Mouse (Mus musculus) adrenal gland, postnatal 4 days (tissue): ENCODE measurements at regions not wholly inside any gene's neighbourhood (a gene's known extent, or its start where the extent isn't known, plus 50 kb on each side); places are given as distances from the start of the nearest gene placed in this dataset.
A peak's percentile ranks its signal among the peaks of the same experiment; 100 is the strongest.
"Not testable (repeated sequence)": the region's sequence is repeated elsewhere in the genome, so short reads cannot be mapped to it uniquely, and the experiment has no call there.

Experiments
- DNase-seq, 2 experiments: peaks; one replicate each; pipeline ENCODE4 v3.0.0; 2021 to 2022; ENCODE audit warnings: low spot score in 2 of 2, mixed read lengths in 2 of 2

DNA sequence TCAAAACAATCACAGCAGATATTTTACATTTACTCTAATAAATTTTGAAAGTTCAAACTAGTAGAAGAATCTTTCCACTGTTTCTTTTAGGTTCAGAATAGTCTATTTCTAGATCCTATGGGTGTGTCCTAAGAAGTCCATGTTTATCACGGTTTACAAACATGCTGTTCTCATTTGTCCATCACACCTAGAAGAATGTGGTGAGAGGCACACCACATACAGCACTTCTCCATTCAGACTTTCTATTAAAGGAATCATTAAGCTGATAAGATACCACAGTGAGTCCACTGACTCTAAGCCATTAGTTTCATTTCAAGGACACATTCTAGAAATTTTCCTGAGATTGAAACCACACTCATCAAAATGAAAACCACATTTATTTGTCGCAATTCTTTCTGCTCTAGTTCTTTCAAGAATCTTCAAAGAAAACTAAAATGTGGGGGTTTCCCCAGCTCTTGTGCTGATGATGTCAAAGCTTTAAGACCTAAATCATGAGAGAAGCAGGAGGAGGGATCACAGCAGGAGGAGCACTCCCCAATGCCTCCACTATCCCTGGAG lies 101.1 kb upstream of the Ptgfr start:
- DNase-seq: no peak

DNA sequence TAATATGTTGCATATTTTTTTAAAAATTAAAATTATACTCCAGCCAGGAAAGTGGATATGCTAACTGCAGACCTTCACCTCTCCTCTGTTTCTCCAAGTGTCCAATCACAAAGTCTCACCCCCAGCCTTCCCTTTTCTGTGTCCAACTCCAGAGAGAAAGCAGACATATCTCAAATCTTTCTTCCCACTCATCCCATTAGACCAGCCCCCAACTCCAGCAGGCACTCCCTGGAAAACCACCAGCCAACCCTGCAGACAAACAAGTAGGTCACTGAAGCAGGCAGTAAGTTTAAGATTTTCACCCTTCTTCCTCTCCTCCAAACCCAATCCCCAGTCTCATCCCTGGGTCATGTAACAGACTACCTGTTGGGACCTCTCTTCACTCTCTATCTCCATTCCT lies 94.2 kb upstream of the Ptgfr start:
- no peak for DNase-seq

DNA sequence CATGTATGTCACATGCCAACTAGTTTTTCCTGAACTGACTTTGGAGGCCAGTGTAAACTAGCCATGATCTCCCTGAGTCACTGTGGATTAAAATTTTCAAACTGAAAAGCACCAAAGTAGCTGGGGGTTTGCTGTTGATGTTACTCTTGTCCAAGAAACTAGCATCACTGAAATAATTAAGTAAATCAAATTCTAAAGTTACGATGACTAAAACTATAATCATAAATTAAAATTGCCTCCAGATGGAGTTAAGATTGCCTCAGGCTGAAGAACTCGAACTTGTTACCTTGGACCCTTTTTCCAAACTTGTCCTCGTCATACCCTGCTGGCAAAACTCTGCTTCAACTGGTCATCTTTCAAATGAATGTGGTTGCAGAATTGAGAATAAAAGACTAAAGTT lies 93.7 kb upstream of the Ptgfr start:
- no peak for DNase-seq

DNA sequence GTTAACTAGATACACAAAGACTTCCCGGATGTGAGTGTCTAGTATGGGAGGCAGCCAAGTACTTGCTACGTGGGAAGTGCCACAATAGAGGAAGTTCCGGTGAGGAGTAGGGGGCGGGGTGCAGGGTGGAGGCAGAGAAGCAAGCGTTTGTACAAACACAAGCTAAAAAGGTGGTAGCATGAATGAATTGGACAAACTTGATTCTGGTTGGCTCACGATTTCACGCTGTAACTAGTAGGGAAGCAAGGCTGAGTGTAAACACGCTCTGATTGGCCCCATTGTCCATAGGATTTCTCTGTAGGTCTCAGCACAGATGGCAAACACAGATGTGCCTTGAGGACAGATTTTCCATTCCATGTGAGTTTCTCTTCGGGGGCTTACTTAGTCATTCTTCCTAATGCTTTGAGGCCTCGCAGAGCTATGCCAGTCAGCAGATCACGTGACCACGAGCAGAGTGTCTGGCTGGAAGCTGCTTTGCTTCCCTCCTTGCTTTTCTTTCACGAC lies 76.6 kb upstream of the Ptgfr start:
- DNase-seq: no peak

DNA sequence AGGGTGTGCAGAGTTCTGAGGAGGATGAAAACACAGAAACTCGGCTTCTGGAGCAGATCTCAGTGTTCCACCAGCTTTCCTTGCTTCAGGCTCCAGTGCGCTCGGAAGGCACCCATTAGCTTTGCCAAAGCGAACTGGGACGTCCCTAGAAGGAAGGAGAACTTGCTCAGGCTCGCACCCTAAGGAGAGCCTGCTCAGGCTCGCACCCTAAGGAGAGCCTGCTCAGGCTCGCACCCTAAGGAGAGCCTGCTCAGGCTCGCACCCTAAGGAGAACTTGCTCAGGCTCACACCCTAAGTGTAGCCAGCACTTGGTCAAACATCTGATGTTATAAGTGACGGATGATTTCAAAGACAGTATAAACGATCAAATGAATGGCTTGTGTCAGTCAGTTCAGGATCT lies 74.9 kb upstream of the Ptgfr start:
- not testable (repeated sequence) for DNase-seq

DNA sequence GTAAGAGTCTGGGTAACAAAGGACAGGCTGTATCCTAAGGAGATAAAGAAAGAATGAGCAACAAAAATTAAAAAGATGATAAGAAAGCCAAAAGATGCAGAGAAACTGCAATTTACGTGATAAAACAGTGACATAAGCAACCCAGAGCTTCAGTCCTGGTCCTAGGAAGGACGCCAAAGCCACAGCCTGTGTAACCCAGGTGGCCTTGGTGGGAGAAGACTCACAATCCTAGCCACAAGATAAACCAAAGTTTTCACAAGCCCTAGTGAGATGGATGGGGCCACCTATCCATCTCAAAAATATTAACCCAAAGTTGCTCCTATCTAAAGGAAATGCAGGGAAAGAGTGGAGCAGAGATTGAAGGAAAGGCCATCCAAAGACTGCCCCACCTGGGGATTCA lies 73.4 kb upstream of the Ptgfr start:
- no peak for DNase-seq

DNA sequence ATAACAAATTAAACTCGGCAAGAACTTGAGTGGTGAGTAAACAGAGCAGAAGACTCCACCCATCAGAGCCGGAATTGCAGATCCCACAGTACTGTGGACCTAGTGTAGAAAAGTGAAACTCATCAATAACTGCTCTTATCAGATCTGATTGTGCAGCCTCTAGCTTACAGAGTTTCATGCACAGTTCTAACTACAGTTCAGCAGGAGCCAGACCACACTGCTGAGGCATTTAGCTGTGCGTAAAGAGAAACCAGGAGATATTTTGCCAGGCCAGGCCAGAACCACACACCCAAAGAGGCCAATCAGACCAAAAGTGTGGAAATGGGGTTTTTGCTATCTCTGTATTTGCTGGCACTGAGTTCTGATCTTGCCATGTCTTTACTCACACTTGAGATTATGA lies 71.9 kb upstream of the Ptgfr start:
- DNase-seq: no peak

DNA sequence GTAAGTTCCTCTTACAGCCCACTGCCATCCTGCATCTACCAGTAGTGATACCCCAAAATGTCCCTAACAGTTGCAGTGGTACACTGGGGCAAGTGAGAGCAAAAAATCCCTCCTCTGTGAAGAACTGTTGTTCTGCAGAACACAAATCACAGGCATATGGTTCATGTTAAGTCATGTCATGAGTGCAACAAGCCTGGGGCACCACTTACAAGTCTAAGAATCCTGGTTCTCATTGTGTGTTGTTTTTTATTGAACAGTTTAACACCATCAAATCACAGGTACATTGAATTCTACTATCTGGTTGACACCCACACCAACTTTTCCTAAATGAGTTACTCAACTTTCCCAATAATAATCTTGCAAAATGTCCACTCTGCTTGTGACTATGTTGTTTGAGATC lies 71.5 kb upstream of the Ptgfr start:
- DNase-seq: no peak

DNA sequence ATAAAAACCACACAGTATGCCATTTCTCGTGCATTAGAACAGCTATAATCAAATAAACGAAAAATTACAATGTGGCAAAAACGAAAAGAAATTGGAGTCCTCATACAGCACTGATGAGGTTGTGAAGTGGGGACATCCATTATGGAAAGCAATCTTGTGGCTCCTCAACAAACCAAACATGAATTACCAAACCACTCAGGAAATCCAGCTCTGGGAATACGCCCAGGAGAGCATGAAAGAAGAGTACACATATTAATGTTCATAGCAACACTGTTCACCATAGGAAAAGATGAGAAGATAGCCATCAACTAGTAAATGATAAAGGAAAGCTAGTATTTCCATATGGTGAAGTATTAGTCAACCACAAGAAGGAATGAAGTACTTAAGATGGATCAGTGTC lies 68.3 kb upstream of the Ptgfr start:
- no peak for DNase-seq

DNA sequence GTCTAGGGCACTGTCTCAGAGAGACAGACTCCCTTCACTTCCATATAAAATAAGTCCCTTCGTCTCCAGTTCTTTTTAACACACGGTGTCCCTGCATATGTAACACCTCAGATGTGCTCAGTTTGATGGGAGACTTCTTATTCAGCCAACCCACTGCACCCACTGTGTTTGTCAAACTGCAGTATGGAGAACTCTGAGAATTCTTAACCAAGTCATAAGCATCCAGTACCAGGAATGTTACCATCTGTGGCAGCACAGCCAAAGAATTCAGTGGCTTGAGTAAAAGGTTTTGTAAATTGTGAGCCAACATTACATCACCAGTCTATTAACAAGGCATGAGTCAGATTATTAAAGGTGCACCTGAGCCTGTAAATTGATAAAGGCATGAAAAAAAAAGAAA lies 65.7 kb upstream of the Ptgfr start:
- no peak for DNase-seq

DNA sequence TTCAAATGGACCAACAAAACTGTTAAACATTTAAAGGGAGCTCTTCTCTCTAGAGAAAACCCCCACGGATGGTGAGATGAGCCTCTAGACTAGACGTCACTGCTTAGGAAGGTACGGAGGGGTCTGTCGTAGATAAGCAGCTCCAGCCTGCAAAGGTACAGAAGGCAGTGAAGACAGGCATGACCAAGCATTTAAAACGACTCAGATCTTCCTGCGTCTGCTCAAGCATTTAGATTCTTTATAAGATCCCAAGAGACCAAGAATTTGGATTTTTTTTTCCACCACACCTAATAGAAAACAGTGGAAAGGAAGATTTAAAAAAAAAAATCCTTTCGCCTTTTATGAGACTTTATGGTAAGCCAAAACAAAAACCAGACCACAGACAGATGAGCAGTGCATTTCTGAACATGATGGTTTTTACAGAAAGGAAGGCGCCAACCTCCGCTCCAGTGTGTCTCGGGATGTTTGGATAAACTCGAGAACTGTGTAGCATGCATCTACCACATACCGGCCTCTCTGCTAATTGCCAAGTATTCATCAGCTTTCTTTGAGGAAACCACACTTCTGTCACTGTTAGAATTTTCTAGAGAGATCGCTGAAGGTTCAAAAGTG lies 64.9 kb upstream of the Ptgfr start:
- DNase-seq: no peak

DNA sequence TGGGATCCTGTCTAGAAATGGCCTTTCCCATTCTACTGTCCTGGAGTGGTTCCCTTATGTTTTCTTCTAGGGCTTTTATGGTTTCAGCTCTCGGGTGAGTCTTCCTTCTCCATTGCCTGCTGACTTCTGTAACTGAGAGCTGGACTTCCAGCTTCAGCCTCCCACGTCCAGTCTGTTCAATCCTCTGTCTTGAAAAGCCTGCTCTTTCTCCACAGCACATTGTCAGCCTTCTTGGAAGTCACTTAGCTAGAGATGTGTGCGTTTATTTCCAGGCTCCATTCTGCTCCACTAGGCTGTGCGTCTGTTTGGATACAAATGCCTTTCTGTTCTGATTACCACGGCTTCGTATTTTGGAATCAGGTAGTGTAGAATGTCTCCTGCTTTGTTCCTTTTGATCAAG lies 62.2 kb upstream of the Ptgfr start:
- no peak for DNase-seq

DNA sequence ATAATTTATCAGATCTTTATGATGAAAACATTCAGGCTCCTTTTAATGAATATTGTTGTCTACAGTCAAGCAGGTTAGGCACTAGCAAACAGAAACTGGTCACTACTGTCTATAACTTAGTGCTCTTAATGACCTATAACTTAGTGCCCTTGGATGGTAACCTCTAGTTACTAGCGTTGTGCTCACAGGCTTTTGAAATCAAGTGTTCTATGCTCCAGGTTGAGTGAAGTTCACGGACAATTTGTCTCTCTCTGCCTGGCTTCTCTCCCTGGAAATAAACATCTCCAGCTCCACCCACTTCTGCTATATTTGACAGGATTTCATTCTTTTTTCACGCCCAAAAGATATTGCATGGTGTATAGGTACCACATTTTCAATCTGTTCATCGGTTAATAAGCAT lies 61.7 kb upstream of the Ptgfr start:
- DNase-seq: no peak

DNA sequence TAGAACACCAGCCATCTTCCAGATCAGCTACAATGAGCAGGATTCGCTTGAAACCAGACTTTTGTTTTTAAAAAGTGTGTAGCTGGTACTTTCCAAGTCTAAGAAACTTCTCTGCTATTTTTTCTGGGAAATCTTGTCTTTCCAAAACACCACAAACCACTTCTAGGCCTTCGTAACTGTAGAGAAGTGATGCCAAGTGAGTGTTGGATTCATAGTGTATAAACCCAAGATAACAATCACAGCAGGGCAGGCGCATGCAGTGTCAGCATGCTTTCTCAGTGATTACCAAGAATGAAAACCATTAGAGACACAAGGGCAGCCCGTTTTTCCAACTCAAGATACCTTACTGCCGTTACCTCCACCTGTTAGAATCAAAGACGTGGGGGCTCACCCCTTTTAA lies 58.9 kb upstream of the Ptgfr start:
- DNase-seq: no peak

DNA sequence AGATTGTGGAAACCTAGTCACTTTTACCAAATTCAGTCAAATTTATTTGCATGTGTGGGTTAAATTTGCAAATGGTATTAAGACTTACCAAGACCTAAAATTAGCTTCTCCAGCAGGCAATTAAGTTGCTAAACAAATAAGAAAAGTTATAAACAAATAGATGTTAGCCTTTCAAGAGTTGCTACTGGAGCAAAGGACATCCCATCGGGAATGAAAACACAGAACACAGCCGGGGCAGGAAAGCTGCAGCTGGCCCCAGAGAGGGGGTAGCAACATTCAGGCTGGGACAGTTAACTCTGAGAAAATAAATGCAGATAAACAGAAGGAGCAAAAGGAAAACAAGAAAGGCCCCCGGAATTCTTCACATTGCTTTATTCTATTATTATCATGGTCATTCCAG lies 57.3 kb upstream of the Ptgfr start:
- DNase-seq: no peak

DNA sequence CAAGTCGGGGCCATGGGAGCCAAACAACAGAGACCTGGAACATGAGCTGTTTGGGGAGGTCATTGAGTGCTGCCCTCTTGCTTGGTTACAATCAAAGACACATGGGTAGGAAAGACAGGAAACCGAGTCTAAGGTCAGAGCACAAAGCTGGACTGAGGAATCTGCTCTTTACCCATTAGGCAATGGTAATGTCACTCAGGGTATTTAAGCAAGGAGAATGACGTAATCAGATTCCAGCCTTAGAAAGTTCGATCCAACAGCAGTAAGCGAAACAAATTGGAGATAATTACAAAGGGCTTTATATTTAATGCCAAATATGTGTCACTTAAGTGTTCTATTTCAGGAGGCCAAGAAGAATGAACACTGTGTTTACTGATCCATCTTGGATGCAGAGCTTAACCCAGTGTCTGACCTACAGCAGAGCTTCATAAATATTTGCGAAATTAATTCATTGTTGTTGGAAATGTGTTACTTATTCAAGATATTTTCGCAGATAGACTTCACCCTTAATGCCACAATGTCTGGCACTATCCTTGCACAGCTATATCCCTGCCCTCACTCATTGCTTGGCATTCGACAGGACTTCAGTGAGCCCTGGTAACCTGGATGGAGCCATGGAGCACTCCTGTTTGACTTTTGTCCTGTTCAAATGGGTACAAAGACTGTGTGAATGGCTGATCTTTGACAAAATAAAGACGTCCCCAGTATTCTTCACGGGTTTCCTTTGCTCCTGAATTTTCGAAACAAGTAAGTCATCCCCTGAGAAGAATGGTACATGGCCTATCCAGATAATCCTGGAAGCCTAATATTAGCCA lies 56.2 kb upstream of the Ptgfr start:
- no peak for DNase-seq

DNA sequence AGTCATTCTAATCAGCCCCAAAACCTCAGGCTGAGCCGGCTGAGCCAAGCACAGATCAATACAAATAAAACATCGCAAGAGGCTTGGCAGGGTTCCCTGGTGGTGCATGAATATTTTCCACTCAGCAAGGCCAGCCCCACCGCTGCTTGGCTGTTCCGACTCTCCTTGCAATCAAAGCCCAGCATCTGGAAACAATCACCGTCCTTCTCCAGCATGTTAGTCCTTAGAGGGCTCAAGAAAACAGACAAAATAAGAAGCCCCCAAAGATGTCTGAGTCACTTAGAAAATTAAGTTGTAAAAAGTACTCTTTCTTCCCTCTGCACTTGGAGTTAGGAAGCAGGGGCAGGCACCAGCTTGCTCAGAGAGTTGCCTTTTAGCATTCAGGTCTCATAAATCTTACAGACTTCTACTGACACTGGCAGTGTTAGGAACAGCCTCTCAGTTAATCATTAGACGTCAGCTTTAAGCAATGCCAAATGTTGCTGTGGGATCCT lies 54.4 kb upstream of the Ptgfr start:
- DNase-seq: peak in 1 of 2 experiments; percentile 19

DNA sequence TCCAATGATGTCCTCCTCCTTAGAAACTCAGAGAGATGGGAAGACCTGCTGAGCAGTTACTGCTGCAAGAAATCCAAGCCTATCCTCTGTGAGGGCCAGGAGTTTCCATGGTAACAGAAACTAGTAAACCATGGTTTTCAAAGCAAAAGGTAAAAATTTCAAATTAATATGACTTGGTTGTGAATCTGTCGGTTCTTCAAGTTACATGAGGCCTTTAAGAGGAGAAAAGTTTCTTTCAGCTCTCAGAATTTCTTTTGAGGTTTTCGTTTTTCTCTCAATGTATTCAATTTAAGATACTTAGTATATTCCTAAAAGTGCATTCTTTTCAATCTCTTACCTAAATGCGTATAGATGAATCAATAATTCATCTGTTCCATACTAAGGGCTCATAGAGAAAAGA lies 53.9 kb upstream of the Ptgfr start:
- DNase-seq: no peak

DNA sequence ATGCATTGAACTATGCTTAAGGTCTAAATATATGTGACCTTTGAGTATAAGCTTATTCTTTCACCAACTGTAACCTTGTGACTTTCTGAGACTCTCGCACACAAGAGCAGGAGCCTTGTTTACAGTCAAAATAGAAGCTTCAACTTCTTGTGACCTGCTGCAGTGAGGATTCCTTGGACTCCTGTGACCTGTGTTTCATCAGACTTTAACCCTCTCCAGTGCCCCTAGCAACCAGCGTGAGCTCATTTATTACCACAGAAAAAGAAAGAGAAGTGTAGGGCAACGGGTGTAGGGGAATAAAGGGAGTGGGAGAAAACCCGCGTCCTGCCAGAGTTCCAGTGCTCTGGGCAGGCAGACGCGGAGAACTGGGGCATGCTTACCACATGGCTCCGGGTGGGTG lies 52.3 kb upstream of the Ptgfr start:
- DNase-seq: no peak
